ENCODE assay signal across 17 mouse cellular contexts in genomic region chr6:147729721-147730120, GRCm38 (mm10).
"Had no signal": no experiment of that assay in that cellular context is flagged by ENCODE, and none has a peak within 500 bp of the region (broad histone marks: within the 10 kb centered on the region; RNA-seq: fewer than 3 reads in every experiment).

No protein-coding gene starts in this region.

- H3K4me1 ChIP-seq: midbrain, embryonic 12.5 days; neural tube, embryonic 12.5 days; stomach, embryonic 15.5 days had no signal

- H3K36me3 ChIP-seq: midbrain, embryonic 12.5 days; neural tube, embryonic 12.5 days; stomach, embryonic 15.5 days had no signal

- H3K27ac ChIP-seq: midbrain, embryonic 12.5 days; neural tube, embryonic 12.5 days; stomach, embryonic 15.5 days; stomach, postnatal 0 days had no signal

- DNase-seq: lung, adult 18-20 months; lung, embryonic 14.5 days; lung, postnatal 10 days; lung, postnatal 4 days; midbrain, embryonic 14.5 days; retina, postnatal 1 day; right cerebral cortex, adult 18-20 months; right cerebral cortex, postnatal 25 days; right cerebral cortex, postnatal 4 days; spleen, adult 18-20 months; thymus, adult 2 months; thymus, postnatal 25 days; thymus, postnatal 4 days had no signal

- H3K9ac ChIP-seq: lung, embryonic 14.5 days; midbrain, embryonic 12.5 days; neural tube, embryonic 12.5 days; stomach, embryonic 15.5 days had no signal

- H3K9me3 ChIP-seq: midbrain, embryonic 12.5 days; neural tube, embryonic 12.5 days; stomach, embryonic 15.5 days had no signal

- H3K4me2 ChIP-seq: lung, embryonic 14.5 days; midbrain, embryonic 12.5 days; neural tube, embryonic 12.5 days; stomach, embryonic 15.5 days had no signal

- H3K27me3 ChIP-seq: midbrain, embryonic 12.5 days; neural tube, embryonic 12.5 days; stomach, embryonic 15.5 days had no signal

- H3K4me3 ChIP-seq: midbrain, embryonic 12.5 days; neural tube, embryonic 12.5 days; stomach, embryonic 15.5 days had no signal
